Mouse (Mus musculus): ENCODE data around the gene Gm14459. TPM values are rescaled to one million over a fixed set of nuclear protein-coding genes. Genes with fewer than 3 reads are reported as not detected.
"Not testable (repeated sequence)": the region's sequence is repeated elsewhere in the genome, so short reads cannot be mapped to it uniquely, and the experiment has no call there.

The Gm14459 gene
- not detected in 2 replicates for polyA plus RNA-seq (2015; fragmentation: Nextera tagmentation; extraction: Ambion mirVana)

DNA sequence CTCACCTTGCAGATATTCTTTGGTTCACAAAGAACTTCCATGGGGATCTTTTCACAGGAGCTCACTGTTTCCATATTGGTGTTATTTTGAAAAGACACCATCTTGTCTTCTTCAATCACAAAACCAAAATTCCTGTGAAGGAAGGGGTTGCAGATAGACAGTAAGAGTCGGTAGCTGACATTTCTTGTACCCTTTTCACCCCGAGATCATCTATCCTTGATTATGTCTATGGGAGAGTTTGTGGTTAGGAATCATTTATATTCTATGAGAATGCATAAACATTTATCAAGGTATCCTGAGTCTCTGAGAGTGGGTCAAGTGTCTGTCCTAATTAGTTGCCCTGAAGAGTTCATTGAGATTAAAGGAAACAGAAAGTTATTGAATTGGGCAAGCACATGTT lies at the start of gene Gm14459:
Gene Gm14459, minus strand, starts transcription at position 101 of the 400 bp plus-strand sequence.
- Histone ChIP-seq H3K27ac (no peak within 1 kb of the TSS), H3K4me3 (no peak within 1 kb of the TSS), H3K27me3 (no peaks in the 10 kb centered on the region), H3K4me1 (no peaks in the 10 kb centered on the region), H3K9me3 (replicated peaks) (0 out of 2 replicates have a peak, but pooled peaks cover 11% of the 10 kb centered on the region), H3K36me3 (ENCODE audit: poor library complexity, severe bottlenecking) (no peaks in the 10 kb centered on the region), H3K4me2 (no peak within 1 kb of the TSS), H3K9ac (no peak within 1 kb of the TSS)
- no peak for ATAC-seq
- 88% methylated on average over 2 of the region's 2 CpGs for WGBS

DNA sequence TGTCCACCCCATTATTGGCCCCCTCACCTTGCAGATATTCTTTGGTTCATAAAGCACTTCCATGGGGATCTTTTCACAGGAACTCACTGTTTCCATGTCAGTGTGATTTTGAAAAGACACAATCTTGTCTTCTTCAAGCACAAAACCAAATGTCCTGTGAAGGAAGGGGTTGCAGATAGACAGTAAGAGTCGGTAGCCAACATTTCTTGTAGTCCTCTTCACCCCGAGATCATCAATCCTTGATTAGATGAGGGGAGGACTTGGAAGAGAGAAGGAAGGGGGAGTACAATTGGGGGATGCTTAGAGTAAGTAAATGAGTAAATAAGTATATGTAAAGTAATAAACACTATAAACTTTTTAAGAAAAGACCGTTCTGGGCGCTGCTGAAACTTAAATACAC lies 23.4 kb upstream of the Gm14459 start, which contains the start of gene Ssxb6:
Gene Ssxb6, minus strand, starts transcription at position 101 of the 400 bp plus-strand sequence.
- not testable (repeated sequence) for H3K9me3 ChIP-seq (replicated peaks); H3K4me1 ChIP-seq; H3K36me3 ChIP-seq (ENCODE audit: poor library complexity, severe bottlenecking); H3K4me2 ChIP-seq; H3K4me3 ChIP-seq; H3K27me3 ChIP-seq; H3K27ac ChIP-seq; ATAC-seq; H3K9ac ChIP-seq
- WGBS = 70% methylated on average over 4 of the region's 4 CpGs

Other genes starting within 250 kb of the Gm14459 start
- not detected in 2 replicates for gene Ssxb10, start 197.5 kb downstream of the Gm14459 start, polyA plus RNA-seq (2015; fragmentation: Nextera tagmentation; extraction: Ambion mirVana)
- not detected in 2 replicates for gene Ssxb9, start 158.0 kb downstream of the Gm14459 start, polyA plus RNA-seq (2015; fragmentation: Nextera tagmentation; extraction: Ambion mirVana)
- gene Ssxb1, start 111.6 kb downstream of the Gm14459 start, polyA plus RNA-seq (2015; fragmentation: Nextera tagmentation; extraction: Ambion mirVana) = not detected in 2 replicates
- not detected in 2 replicates for gene Ssxb2, start 63.2 kb downstream of the Gm14459 start, polyA plus RNA-seq (2015; fragmentation: Nextera tagmentation; extraction: Ambion mirVana)
- gene Ssxb6, start 23.3 kb upstream of the Gm14459 start, polyA plus RNA-seq (2015; fragmentation: Nextera tagmentation; extraction: Ambion mirVana) = not detected in 2 replicates
- not detected in 2 replicates for gene Ssxb3, start 66.9 kb upstream of the Gm14459 start, polyA plus RNA-seq (2015; fragmentation: Nextera tagmentation; extraction: Ambion mirVana)
- not detected in 2 replicates for gene Ssxb8, start 165.9 kb upstream of the Gm14459 start, polyA plus RNA-seq (2015; fragmentation: Nextera tagmentation; extraction: Ambion mirVana)
- not detected in 2 replicates for gene Ssx9, start 223.5 kb upstream of the Gm14459 start, polyA plus RNA-seq (2015; fragmentation: Nextera tagmentation; extraction: Ambion mirVana)

Measured in forebrain, embryonic 13.5 days (tissue).